In the genomic region with DNA sequence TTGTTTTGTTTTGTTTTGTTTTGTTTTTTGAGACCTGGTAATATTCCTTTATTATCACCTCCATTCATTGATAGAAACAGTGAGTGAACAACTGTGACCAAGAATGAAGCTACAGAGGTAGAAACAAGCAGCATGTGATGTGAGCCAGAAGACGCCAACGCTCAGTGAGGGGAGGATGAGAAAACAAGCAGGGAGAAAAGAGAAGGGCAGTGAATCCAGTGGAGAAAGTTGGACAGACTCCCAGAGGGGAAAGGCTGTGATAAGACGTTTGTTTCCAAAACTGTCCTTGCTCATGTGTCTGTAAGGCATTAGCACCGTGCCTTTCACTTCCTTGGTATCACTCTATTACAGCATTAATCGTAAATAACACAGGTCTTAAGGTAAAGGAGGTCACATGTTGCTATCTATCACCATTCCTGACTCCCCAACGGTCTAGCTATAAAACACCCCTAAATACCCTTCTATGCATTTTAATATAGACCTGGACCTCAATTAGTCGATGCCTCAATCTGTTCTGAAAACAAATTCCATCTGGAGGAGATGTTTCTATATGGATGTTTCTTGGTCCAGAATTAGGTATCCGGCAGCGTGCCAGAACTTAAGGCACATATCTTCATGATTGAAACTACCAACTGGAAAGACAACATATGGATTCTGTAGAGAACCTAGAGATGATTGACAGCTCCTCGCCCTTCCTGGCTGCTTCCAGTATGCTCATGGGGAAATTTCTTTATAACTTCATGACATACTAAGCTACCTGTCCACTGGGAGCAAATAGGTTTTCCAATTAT, we compare ENCODE assay signal across 17 mouse cellular contexts.
DNase-seq lines count a peak whose midpoint lies in the region; TF ChIP-seq lines count a peak whose summit lies in the region.
"Had no signal": no experiment of that assay in that cellular context is flagged by ENCODE, and none has a peak within 500 bp of the region (broad histone marks: within the 10 kb centered on the region; RNA-seq: fewer than 3 reads in every experiment).

No protein-coding gene starts in this region.

- 33% methylated on average over 10 of the region's 10 CpGs for WGBS in heart, adult 2 months

- no peak for TF ChIP-seq CTCF in heart, adult 2 months (IDR thresholded peaks at IDR 0.05)

- no peak for TF ChIP-seq EP300 in heart, adult 2 months (IDR thresholded peaks at IDR 0.05; ENCODE audit: insufficient read depth, low read depth, low read length)

- no peak for DNase-seq in heart, adult 2 months
- DNase-seq in heart, postnatal 25 days (ENCODE audit: low spot score), result no peak
- peak; percentile 47 to 64 for DNase-seq in left cerebral cortex, postnatal 25 days (ENCODE audit: low spot score in 2 of 2)
- DNase-seq in left cerebral cortex, postnatal 4 days, result no peak
- peak; percentile 43 to 58 for DNase-seq in right cerebral cortex, adult 2 months (ENCODE audit: low spot score in 2 of 2)
- DNase-seq in right cerebral cortex, postnatal 36 days (ENCODE audit: low spot score in 2 of 2), result no peak
- DNase-seq in adrenal gland, adult 2 months, result no peak
- DNase-seq: adrenal gland, postnatal 14 days; B cell, adult 2 months; cerebellum, adult 2 months; gastrocnemius, postnatal 10 days; kidney, adult 18-20 months; kidney, postnatal 25 days; liver; thymus, adult 18-20 months had no signal

- no peak overlapping the region for H3K9ac ChIP-seq in heart, adult 2 months (ENCODE audit: low read depth, low read length)
- H3K9ac ChIP-seq: embryonic facial prominence, embryonic 12.5 days had no signal

- TF ChIP-seq POLR2A in heart, adult 2 months (IDR thresholded peaks at IDR 0.05; ENCODE audit: insufficient read depth, low read depth, low read length), result no peak

- intact Hi-C loops in heart, adult 2 months (cut with DNase I), result no loop called here
- intact Hi-C loops in heart, postnatal 25 days (cut with DNase I), result no loop called here
- intact Hi-C loops in left cerebral cortex, postnatal 25 days (cut with DNase I), result no loop called here
- intact Hi-C loops in left cerebral cortex, postnatal 4 days (cut with DNase I), result no loop called here

- H3K27ac ChIP-seq in heart, adult 2 months, result peak overlapping the region; percentile 56
- H3K27ac ChIP-seq: embryonic facial prominence, embryonic 12.5 days; hindbrain, embryonic 10.5 days had no signal

- no peak overlapping the region for H3K4me3 ChIP-seq in heart, adult 2 months
- H3K4me3 ChIP-seq: embryonic facial prominence, embryonic 12.5 days; hindbrain, embryonic 10.5 days had no signal

- peaks cover 32% of the 10 kb centered on the region for H3K4me1 ChIP-seq in heart, adult 2 months (ENCODE audit: control insufficient read depth, insufficient read depth, low read length)
- H3K4me1 ChIP-seq: embryonic facial prominence, embryonic 12.5 days had no signal

- H3K79me2 ChIP-seq in heart, adult 2 months (replicated peaks; ENCODE audit: control insufficient read depth, insufficient read depth, low read length), result peaks cover 6% of the 10 kb centered on the region

- no peaks in the 10 kb centered on the region for H3K27me3 ChIP-seq in heart, adult 2 months (ENCODE audit: control insufficient read depth, insufficient read depth, low read length)
- H3K27me3 ChIP-seq: embryonic facial prominence, embryonic 12.5 days had no signal

- H3K36me3 ChIP-seq in heart, adult 2 months (ENCODE audit: control insufficient read depth, insufficient read depth, low read length), result peaks cover 57% of the 10 kb centered on the region
- H3K36me3 ChIP-seq: embryonic facial prominence, embryonic 12.5 days; hindbrain, embryonic 10.5 days had no signal

Comparison
In these comparisons a context has a peak if more than half of its experiments do, and no peak if none do; other contexts are left out.
1. DNase-seq: peak in left cerebral cortex, postnatal 25 days (2 of 2) and right cerebral cortex, adult 2 months (2 of 2); none in heart, adult 2 months (0 of 2), heart, postnatal 25 days (single experiment), left cerebral cortex, postnatal 4 days (single experiment), right cerebral cortex, postnatal 36 days (0 of 2) and adrenal gland, adult 2 months (single experiment).